Mouse (Mus musculus) bone marrow macrophage, adult 2 months (primary cell): ENCODE measurements around the gene Gm20388. TPM values are rescaled to one million over a fixed set of nuclear protein-coding genes. Genes with fewer than 3 reads are reported as not detected.

Experiments used
- H3K27ac ChIP-seq: 2 replicates; pipeline ENCODE4 v1.5.1; 2012; ENCODE audit warnings: low read depth, low read length; ENCODE audit not compliant: insufficient read depth
- H3K4me1 ChIP-seq: 2 replicates; pipeline ENCODE4 v1.6.1; 2012; ENCODE audit warnings: low read length; ENCODE audit not compliant: control insufficient read depth, insufficient read depth
- H3K4me3 ChIP-seq: 2 replicates; pipeline ENCODE4 v1.5.1; 2012; ENCODE audit warnings: mild to moderate bottlenecking, low read length, moderate library complexity; ENCODE audit not compliant: insufficient read depth
- CTCF ChIP-seq: IDR thresholded peaks from 2 replicates; pipeline ENCODE4 v1.5.1; 2012; ENCODE audit warnings: low read depth, mild to moderate bottlenecking, low read length, moderate library complexity
- POLR2A ChIP-seq: IDR thresholded peaks from 2 replicates; pipeline ENCODE4 v1.6.1; 2012; ENCODE audit warnings: mild to moderate bottlenecking, low read depth, low read length, borderline replicate concordance
- polyA plus RNA-seq: library from polyadenylated mRNA; stranded (reverse); fragments of >200 nt; gene quantifications from 2 replicates; pipeline ENCODE4 v1.2.4, GENCODE M21; 2012; ENCODE audit not compliant: missing spikeins, insufficient read depth, insufficient read length

Gm20388 gene
- polyA plus RNA-seq, 1 experiment, result 32.7 TPM

DNA sequence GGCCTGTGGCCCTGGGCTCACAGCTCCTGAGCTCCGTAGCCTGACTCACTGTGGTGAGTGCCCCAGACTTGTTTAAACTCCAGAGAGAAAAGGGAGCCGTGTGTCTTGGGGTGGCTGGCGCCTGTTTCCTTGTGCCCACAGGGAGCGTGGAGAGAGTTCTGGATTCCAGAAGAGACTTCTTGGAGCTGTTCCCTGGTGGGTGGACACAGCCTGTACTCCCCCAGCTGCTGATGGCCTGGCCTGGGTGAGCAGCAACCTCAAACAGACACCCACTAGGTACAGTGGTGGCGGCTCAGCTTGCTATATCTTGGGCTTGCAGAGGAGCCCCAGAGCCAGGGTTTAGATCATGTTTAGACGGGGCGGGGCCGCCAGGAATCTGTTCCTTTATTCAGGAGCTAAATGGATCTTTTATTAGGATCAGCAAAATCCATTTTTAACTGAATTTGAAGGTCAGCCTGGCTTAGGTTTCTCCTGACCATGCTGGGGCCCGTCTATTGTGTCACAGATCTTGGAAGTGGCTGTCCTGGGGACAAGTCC, 339.2 kb downstream of the Gm20388 start:
- H3K4me1 ChIP-seq, result no peaks in the 10 kb centered on the region
- no peak for TF ChIP-seq POLR2A
- no peak for TF ChIP-seq CTCF
- no peak overlapping the region for H3K27ac ChIP-seq
- no peak overlapping the region for H3K4me3 ChIP-seq

- H3K4me1 ChIP-seq, result no peaks in the 10 kb centered on the region
- TF ChIP-seq POLR2A (no peak), CTCF (no peak)
- H3K27ac ChIP-seq, result no peak overlapping the region
- no peak overlapping the region for H3K4me3 ChIP-seq
Measured at GRCm38 (mm10) chr8:120250750-120251410, 340.2 kb downstream of the Gm20388 start.

DNA sequence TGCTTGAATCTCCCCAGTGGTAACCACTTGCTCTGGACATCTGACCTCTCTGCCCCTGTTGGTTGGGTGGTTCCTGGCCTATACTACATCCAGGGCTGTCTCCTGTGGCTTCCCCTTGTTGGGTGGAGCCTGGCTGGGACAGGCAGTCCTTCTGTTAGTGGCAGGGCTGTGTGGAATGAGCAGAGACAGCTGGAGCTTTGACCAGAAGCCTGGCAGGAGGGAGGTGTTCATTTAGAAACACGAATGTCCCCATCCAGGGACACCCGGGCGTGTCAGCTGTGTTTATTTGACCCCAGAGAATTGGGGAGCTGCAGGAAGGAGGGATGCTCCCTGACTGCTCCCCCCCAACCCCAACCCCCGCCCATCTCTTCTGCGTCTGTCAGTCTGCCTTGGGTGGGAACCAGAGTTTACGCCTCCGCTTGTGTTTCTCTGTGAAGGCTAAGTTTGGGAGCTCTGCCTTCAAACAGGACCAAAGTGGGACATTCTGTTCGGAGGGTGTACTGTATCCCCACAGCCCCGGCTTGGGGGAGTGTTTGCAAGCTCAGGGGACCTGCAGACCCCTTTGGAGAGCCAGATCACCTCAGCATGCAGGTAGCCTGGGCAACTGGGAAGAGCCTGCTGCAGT, 340.9 kb downstream of the Gm20388 start:
- no peaks in the 10 kb centered on the region for H3K4me1 ChIP-seq
- no peak overlapping the region for H3K4me3 ChIP-seq
- TF ChIP-seq POLR2A, result no peak
- no peak for TF ChIP-seq CTCF
- H3K27ac ChIP-seq, result no peak overlapping the region

DNA sequence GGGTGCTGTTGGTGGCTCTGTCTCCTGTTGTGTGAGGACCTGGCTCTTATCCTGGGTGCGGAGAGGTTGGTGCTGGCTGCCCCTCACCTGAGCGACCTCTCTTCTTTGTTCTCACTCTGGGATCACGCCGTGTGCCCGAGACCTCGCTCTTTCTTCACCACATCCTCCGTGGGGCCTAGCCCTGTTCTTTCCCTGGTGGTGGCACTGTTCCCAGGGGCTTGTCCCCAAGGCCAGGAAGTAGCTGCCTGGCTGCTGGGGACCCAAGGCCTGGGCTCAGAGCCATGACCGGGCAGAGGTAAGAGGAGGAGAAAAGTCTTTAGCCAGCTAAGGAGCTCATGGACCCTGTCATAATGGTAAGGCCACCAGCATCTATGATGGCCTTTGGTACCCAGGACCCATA, 343.0 kb downstream of the Gm20388 start:
- no peak overlapping the region for H3K4me3 ChIP-seq
- H3K27ac ChIP-seq, result no peak overlapping the region
- no peaks in the 10 kb centered on the region for H3K4me1 ChIP-seq
- TF ChIP-seq CTCF, result no peak
- no peak for TF ChIP-seq POLR2A

- H3K27ac ChIP-seq, result no peak overlapping the region
- TF ChIP-seq CTCF, result no peak
- no peak for TF ChIP-seq POLR2A
Measured at GRCm38 (mm10) chr8:120255406-120255987, 344.9 kb downstream of the Gm20388 start.

DNA sequence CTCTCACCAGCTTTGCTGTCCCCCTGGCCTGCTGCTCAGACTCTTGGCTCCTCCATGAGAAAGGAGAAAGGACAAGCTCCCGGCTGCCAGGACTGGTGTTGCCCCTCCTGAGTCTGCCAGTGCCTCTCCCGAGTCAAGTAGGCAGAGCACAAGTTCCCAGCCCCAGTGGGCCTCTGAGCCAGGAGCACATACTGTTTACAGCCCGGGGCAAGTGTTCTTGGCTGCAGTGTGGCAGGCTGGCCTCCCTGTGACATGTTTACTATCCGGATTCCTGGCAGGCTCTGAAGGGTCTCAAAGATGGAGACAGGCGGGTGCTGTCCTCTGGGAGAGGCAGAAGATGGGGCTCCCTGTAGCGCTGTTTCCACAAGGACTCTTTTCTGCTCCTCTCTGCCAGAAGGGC, 346.3 kb downstream of the Gm20388 start:
- Histone ChIP-seq H3K4me3 (no peak overlapping the region), H3K4me1 (no peaks in the 10 kb centered on the region), H3K27ac (no peak overlapping the region)
- TF ChIP-seq CTCF, result no peak
- TF ChIP-seq POLR2A, result no peak

More at GRCm38 (mm10) chr8:120255406-120255987, 344.9 kb downstream of the Gm20388 start:
- H3K4me3 ChIP-seq, result no peak overlapping the region
- H3K4me1 ChIP-seq, result no peaks in the 10 kb centered on the region

DNA sequence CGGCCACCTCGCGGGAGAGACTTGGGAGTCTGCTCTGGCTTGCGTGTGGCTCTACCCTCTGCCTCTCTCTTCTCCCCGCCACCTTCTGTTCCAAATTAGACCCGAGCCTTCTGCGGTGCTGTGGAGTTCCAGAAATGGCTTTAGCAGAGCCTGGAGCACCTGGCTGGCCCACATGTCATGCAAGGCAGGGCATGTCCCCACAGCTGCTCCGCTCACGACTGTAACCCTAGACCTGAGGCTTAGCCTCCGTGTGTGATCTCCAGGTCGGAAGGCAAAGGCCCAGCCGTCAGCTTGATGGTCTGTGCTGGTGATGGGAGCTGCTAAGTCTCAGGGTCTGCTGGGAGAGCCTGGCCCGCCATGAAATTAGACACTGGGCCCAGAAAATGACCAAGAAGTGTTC, 348.6 kb downstream of the Gm20388 start:
- Histone ChIP-seq H3K27ac (no peak overlapping the region), H3K4me3 (no peak overlapping the region), H3K4me1 (no peaks in the 10 kb centered on the region)
- TF ChIP-seq CTCF, result no peak

DNA sequence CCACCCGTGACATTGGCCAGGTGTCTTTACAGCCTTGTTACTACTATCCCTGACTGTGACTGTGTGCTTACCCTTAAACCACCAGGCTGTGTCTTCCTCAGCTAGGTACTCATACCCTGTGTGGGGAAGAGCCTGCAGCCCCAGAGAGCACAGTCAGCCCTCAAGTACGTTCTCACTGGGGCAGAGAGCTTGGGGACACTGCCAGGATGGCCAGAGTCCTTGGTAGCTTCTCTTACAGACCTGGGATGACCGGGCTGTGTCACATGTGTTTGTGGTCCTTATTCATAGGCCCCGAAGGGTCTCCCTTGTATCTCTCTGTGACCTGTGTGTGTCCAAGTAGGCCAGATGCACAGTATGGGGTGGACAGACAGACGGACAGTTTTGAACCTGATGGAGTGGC, 350.0 kb downstream of the Gm20388 start:
- Histone ChIP-seq H3K4me1 (no peaks in the 10 kb centered on the region), H3K27ac (no peak overlapping the region)
- TF ChIP-seq CTCF, result no peak
- no peak for TF ChIP-seq POLR2A

DNA sequence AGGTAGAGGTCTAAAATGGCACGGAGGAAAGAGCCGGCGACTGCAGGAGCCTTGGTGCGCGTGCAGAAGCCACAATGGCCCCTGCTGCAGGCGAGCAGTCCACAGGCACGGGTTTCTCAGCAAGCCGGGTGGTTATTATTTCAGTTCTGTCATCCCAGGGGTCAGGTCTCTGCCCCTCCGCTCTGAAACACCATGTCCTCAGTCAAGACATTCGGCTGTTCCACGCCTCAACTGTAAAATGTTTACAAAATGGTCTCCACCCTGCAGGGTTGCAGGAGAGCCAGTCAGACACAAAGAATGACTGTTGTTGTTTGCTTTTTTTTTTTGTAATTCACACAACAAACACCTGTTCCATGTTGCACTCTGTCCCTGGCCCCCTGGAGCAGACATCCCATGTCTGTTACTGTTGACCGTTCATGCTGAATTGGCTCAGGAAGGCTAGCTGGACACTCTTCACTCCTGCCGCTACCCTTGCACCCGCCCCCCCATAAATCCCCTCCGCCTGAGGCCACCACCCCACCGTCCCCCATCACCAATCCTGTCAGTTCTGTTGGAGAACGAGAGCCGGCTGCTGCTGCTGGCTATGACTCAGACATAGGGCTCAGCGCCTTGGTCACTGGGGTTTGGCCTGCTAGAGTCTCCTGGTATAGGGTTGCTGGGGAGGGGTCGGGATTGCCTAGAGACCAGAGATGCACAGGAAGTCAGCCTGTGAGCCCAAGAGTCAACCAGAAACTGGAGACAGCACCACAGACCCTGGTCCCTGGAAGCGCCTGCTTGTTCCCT, 350.9 kb downstream of the Gm20388 start:
- no peaks in the 10 kb centered on the region for H3K4me1 ChIP-seq
- no peak overlapping the region for H3K4me3 ChIP-seq
- TF ChIP-seq POLR2A (no peak), CTCF (no peak)
- no peak overlapping the region for H3K27ac ChIP-seq

More for the DNA sequence above, 350.0 kb downstream of the Gm20388 start:
- no peak overlapping the region for H3K4me3 ChIP-seq

- TF ChIP-seq POLR2A, result no peak
- no peak for TF ChIP-seq CTCF
- H3K4me3 ChIP-seq, result no peak overlapping the region
- H3K4me1 ChIP-seq, result no peaks in the 10 kb centered on the region
Measured at GRCm38 (mm10) chr8:120263879-120264278, 353.2 kb downstream of the Gm20388 start.

More at GRCm38 (mm10) chr8:120263879-120264278, 353.2 kb downstream of the Gm20388 start:
- no peak overlapping the region for H3K27ac ChIP-seq
